Mouse (Mus musculus) heart, embryonic 15.5 days (tissue): Measurements from ENCODE around the gene Adra1b. TPM values are rescaled to one million over a fixed set of nuclear protein-coding genes. Genes with fewer than 3 reads are reported as not detected.

Source experiments
- ATAC-seq: fragments of 200-750 bp; cut with Nextera tagmentation; replicated peaks from 2 replicates; pipeline ENCODE4 v1.8.0; 2017; ENCODE audit warnings: low read depth, moderate TSS enrichment; ENCODE audit not compliant: insufficient number of reproducible peaks, insufficient read depth, low FRiP score
- H3K27ac ChIP-seq: fragments of 300-500 bp; sonication (generic); 2 replicates; pipeline ENCODE4 v1.5.1; 2015; ENCODE audit warnings: mild to moderate bottlenecking, inconsistent platforms
- H3K27me3 ChIP-seq: fragments of 300-500 bp; sonication (generic); 2 replicates; pipeline ENCODE4 v1.6.1; 2015; ENCODE audit warnings: inconsistent platforms
- H3K36me3 ChIP-seq: fragments of 300-500 bp; sonication (generic); 2 replicates; pipeline ENCODE4 v1.6.1; 2015; ENCODE audit warnings: mild to moderate bottlenecking, inconsistent platforms
- H3K4me1 ChIP-seq: fragments of 300-500 bp; sonication (generic); replicated peaks from 2 replicates; pipeline ENCODE4 v1.6.1; 2015; ENCODE audit warnings: inconsistent platforms
- H3K4me2 ChIP-seq: fragments of 300-500 bp; sonication (generic); 2 replicates; pipeline ENCODE4 v1.6.1; 2015; ENCODE audit warnings: inconsistent platforms, mild to moderate bottlenecking, moderate library complexity
- H3K4me3 ChIP-seq: fragments of 300-500 bp; sonication (generic); 2 replicates; pipeline ENCODE4 v1.5.1; 2015; ENCODE audit warnings: mild to moderate bottlenecking, inconsistent platforms
- H3K9ac ChIP-seq: fragments of 300-500 bp; sonication (generic); 2 replicates; pipeline ENCODE4 v1.6.1; 2015; ENCODE audit warnings: mild to moderate bottlenecking, inconsistent platforms
- H3K9me3 ChIP-seq: fragments of 300-500 bp; sonication (generic); replicated peaks from 2 replicates; pipeline ENCODE4 v1.6.1; 2016; ENCODE audit warnings: inconsistent platforms
- WGBS: fragments of 180-500 bp; shearing (Covaris S2); methylation state at CpG from one replicate; pipeline ENCODE4 v1.1.7; 2015; ENCODE audit warnings: mixed read lengths; 5-methylcytosine and 5-hydroxymethylcytosine counted together
- polyA plus RNA-seq: library from polyadenylated mRNA; unstranded; fragments of >200 nt; fragmentation: Nextera tagmentation; extraction: Ambion mirVana; gene quantifications from 2 replicates; pipeline ENCODE4 v1.2.1, GENCODE M21; 2015

Adra1b gene
- polyA plus RNA-seq, 1 experiment from 2014 or later = 6.5 TPM

DNA sequence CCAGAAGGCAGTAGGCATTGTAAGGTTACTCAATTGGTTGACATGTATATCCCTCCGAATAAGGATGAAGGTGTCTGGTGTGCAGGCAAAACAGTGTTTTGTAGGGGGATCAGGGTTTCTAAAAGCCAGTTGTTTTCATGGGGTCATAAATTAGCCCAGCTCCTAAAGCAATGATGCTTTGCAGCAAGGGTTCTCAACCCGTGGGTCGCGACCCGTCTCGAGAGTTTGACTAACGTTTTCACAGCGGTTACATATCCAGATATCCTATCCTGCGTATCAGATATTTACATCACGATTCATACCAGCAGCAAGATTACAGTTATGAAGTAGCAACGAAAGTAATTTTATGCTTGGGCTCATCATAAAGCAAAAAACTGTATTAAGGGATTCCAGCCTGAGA is 133.3 kb downstream of the Adra1b start:
- Histone ChIP-seq H3K4me2 (peak overlapping the region; percentile 89), H3K4me3 (no peak overlapping the region; the same call in 1 of the 2 replicates), H3K27me3 (no peaks in the 10 kb centered on the region), H3K9me3 (no peaks in the 10 kb centered on the region), H3K4me1 (peaks cover 3% of the 10 kb centered on the region), H3K9ac (no peak overlapping the region), H3K36me3 (no peaks in the 10 kb centered on the region), H3K27ac (no peak overlapping the region)
- ATAC-seq = no peak
- 68% methylated on average over 11 of the region's 11 CpGs for WGBS

DNA sequence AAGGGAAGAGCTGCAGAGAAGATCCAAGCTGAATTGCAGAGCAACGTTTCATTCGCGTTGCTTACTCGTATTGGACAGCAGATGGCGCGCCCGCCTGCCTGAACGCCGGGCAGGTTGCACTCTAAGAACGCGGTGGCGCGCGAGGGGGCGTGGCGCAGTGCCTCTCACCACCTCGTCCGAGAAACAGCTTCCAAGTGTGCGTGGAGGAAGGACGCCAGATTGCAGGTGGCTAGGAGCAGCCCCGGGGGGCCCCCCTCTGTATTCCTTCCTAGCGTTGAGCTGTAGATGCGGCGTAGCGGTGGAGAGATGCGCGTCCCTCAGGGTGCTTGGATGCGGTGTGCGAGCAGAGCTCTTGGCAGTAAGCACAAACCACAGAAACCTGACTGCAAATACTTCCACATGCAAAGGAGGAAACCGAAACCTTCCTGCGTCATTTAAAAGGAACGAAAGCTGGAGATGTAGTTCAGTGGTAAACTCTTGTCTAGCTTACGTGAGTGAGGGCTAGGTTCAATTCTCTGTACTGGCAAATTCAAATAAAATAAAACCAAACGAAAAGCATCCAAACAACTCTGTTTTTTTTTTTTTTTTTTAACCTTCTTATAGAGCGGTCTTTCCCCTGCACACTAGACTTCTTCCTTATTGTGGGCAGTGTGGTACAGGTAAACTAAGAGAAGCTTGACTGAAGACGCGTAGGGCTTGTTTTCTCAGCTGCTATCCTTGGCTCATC is 133.9 kb downstream of the Adra1b start:
- ATAC-seq = peak; percentile 55
- H3K36me3 ChIP-seq = no peaks in the 10 kb centered on the region
- H3K27ac ChIP-seq = no peak overlapping the region
- no peaks in the 10 kb centered on the region for H3K9me3 ChIP-seq
- H3K27me3 ChIP-seq = no peaks in the 10 kb centered on the region
- H3K4me1 ChIP-seq = peaks cover 3% of the 10 kb centered on the region
- no peak overlapping the region; the same call in 1 of the 2 replicates for H3K9ac ChIP-seq
- WGBS = 6% methylated on average over 37 of the region's 37 CpGs
- peak overlapping the region; percentile 89 for H3K4me2 ChIP-seq
- peak overlapping the region; percentile 65 for H3K4me3 ChIP-seq

DNA sequence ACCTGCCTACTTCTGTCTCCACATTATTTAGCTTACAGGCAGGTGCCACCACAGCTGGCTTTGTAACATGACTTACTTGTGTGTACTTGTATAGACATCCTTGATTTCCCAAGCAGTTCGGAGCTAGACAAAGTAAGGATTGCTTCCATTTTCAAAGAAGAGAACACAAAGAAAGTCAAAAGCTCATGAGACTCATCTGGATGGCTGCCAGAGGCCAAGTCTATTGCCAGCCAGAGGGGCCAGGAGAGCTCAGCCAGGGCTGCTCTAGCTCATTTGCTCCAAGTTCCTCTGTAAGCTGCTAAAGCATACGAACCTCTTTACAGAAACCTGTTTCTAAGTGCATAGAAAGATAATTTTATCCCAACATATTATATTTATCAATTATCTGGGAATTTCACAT is 142.6 kb downstream of the Adra1b start:
- 41% methylated on average over 2 of the region's 2 CpGs for WGBS
- no peak overlapping the region for H3K4me3 ChIP-seq
- no peak overlapping the region for H3K9ac ChIP-seq
- H3K36me3 ChIP-seq = no peaks in the 10 kb centered on the region
- no peaks in the 10 kb centered on the region for H3K4me1 ChIP-seq
- no peak overlapping the region for H3K4me2 ChIP-seq
- ATAC-seq = no peak
- H3K27ac ChIP-seq = no peak overlapping the region
- no peaks in the 10 kb centered on the region for H3K27me3 ChIP-seq
- no peaks in the 10 kb centered on the region for H3K9me3 ChIP-seq

DNA sequence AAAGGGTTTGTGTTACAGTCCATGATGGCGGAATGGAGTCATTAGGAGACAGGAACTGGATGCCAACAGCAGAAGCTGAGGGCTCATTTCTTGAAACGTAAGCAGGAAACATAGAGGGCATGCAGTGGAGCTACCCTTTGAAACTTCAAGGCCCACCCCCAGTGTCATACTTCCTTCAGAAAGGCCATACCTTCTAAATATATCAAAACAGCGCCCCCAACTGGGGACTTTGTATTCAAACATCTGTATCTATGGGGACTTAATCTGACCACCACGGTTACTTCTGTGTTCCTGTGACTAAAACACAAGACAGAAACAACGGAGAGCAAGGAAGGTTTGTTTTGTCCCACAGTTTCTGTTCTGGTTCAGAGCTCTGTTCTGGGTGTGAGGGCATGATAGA is 145.6 kb downstream of the Adra1b start:
- no peak for ATAC-seq
- WGBS = 60% methylated on average over 5 of the region's 5 CpGs
- Histone ChIP-seq H3K4me2 (no peak overlapping the region), H3K27me3 (no peaks in the 10 kb centered on the region), H3K4me3 (no peak overlapping the region), H3K9ac (no peak overlapping the region), H3K36me3 (no peaks in the 10 kb centered on the region), H3K9me3 (no peaks in the 10 kb centered on the region), H3K4me1 (no peaks in the 10 kb centered on the region), H3K27ac (no peak overlapping the region)

GRCm38 (mm10) chr11:43754568-43754967 is 146.4 kb downstream of the Adra1b start:
- no peak for ATAC-seq
- no peaks in the 10 kb centered on the region for H3K27me3 ChIP-seq
- H3K4me3 ChIP-seq = no peak overlapping the region
- 58% methylated on average over 1 of the region's 1 CpGs for WGBS
- no peaks in the 10 kb centered on the region for H3K9me3 ChIP-seq
- no peaks in the 10 kb centered on the region for H3K4me1 ChIP-seq
- H3K4me2 ChIP-seq = no peak overlapping the region
- H3K9ac ChIP-seq = no peak overlapping the region
- H3K36me3 ChIP-seq = no peaks in the 10 kb centered on the region
- no peak overlapping the region for H3K27ac ChIP-seq

DNA sequence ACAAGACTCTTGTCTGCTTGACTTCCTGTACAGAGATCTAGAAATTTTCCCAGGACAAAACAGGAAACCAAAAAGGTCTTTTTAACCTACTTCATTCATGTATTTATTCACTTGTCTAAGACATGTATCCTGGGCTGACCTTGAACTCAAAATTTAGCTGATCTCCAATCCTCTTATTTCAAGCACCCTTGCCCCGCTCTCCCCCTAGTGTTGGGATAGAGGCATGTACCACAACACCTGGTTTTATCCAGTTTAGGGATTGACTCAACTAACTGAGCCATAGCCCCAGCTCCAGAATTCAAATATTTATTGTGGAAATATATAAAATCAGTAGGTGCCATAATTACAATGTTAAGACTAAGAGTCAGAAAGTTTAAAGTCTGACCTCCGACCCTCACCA is 149.5 kb downstream of the Adra1b start:
- no peak overlapping the region for H3K9ac ChIP-seq
- no peaks in the 10 kb centered on the region for H3K36me3 ChIP-seq
- peaks cover 8% of the 10 kb centered on the region for H3K4me1 ChIP-seq
- no peaks in the 10 kb centered on the region for H3K9me3 ChIP-seq
- no peak overlapping the region for H3K4me3 ChIP-seq
- H3K4me2 ChIP-seq = no peak overlapping the region
- 69% methylated on average over 2 of the region's 2 CpGs for WGBS
- no peak overlapping the region for H3K27ac ChIP-seq
- no peaks in the 10 kb centered on the region for H3K27me3 ChIP-seq
- no peak for ATAC-seq

DNA sequence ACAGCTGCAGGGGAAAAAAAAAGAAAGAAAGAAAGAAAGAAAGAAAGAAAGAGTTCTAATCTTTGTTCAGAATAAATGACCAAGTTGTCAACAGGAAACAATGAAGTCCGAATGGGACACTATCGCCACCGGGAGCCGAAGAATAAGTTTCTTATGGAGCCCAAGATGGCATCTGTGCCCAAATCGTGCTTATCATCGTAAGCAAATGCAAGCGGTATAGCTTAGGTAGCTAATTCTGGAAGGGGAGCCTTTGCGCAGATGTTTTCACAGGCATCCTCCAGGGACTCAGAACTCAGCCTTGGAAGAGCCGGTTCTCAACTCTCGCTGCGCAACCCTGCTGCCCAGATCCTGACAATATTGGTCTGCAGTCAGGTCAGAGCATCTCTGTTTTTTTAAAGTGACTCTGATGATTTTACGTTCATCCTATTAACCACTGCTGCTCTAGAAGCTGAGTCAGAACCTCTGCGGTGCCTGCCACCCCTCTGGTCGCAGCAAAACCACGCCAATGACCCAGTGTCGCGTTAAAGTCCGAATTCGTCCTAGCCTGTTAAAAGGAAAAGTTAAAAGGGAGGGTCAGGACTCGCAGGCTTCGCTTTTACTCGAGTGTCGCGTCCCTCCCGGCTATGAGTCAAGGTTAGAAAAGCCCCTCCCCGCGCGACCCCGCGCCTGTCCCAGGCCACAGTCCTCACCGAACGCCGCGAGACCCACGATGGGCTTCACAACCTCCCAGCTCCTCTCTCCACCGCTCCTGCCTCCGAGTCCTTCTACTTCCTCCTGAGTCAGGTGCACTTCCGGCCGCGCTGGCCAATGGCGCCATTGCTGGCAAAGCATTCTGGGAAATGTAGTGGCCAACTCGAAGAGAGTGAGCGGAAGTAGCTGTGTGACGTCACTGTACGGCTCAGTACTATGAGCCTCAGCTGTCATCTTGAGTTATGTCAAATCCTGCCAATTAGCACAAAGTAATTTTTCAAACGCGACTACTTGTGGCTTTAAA is 153.5 kb downstream of the Adra1b start, which contains the start of gene Ttc1:
Gene Ttc1, minus strand, starts transcription at position 776 of the 994 bp plus-strand sequence.
- 2% methylated on average over 47 of the region's 47 CpGs for WGBS
- Histone ChIP-seq H3K4me1 (peaks cover 9% of the 10 kb centered on the region), H3K9ac (peak within 1 kb of the TSS; percentile 77), H3K27me3 (no peaks in the 10 kb centered on the region), H3K4me3 (peak within 1 kb of the TSS; percentile 87), H3K4me2 (peak within 1 kb of the TSS; percentile 87), H3K36me3 (peaks cover 24% of the 10 kb centered on the region), H3K9me3 (no peaks in the 10 kb centered on the region), H3K27ac (peak within 1 kb of the TSS; percentile 77)
- peak; percentile 96 for ATAC-seq

GRCm38 (mm10) chr11:43728737-43729301 is 172.2 kb downstream of the Adra1b start:
- H3K4me2 ChIP-seq = no peak overlapping the region
- no peak overlapping the region for H3K4me3 ChIP-seq
- ATAC-seq = no peak
- H3K27me3 ChIP-seq = no peaks in the 10 kb centered on the region
- no peaks in the 10 kb centered on the region for H3K9me3 ChIP-seq
- no peak overlapping the region for H3K9ac ChIP-seq
- WGBS = 80% methylated on average over 7 of the region's 7 CpGs
- H3K36me3 ChIP-seq = peaks cover 40% of the 10 kb centered on the region; the same call in 1 of the 2 replicates
- no peak overlapping the region for H3K27ac ChIP-seq
- 0 out of 2 replicates have a peak, but pooled peaks cover 2% of the 10 kb centered on the region for H3K4me1 ChIP-seq

GRCm38 (mm10) chr11:43727796-43728195 is 173.2 kb downstream of the Adra1b start:
- H3K36me3 ChIP-seq = peaks cover 35% of the 10 kb centered on the region; the same call in 1 of the 2 replicates
- H3K4me2 ChIP-seq = no peak overlapping the region
- H3K27me3 ChIP-seq = no peaks in the 10 kb centered on the region
- H3K9me3 ChIP-seq = no peaks in the 10 kb centered on the region
- no peak overlapping the region for H3K27ac ChIP-seq
- no peak overlapping the region for H3K4me3 ChIP-seq
- WGBS = 61% methylated on average over 7 of the region's 7 CpGs
- ATAC-seq = no peak
- no peak overlapping the region for H3K9ac ChIP-seq
- 0 out of 2 replicates have a peak, but pooled peaks cover 2% of the 10 kb centered on the region for H3K4me1 ChIP-seq
